Mouse (Mus musculus) ES-Bruce4 (cell line): ENCODE results near the gene Cyp2d26.

Source experiments
- CTCF ChIP-seq: IDR thresholded peaks from one replicate; pipeline ENCODE4 v1.8.1; 2011; ENCODE audit warnings: low read depth, low read length
- POLR2A ChIP-seq: IDR thresholded peaks from one replicate; pipeline ENCODE4 v1.8.1; 2011; ENCODE audit warnings: low read length; ENCODE audit not compliant: insufficient read depth

- TF ChIP-seq POLR2A (no peak), CTCF (no peak)
Measured at GRCm38 (mm10) chr15:82784581-82784980, 9.5 kb downstream of the Cyp2d26 start.
